Mouse (Mus musculus) stomach, postnatal 0 days (tissue): Measurements from ENCODE around the gene Cela1.

ENCODE experiments used
- CTCF ChIP-seq: IDR thresholded peaks from 2 replicates; pipeline ENCODE4 v1.5.1; 2016; ENCODE audit warnings: antibody characterized with exemption, low read depth, mild to moderate bottlenecking, moderate library complexity
- EP300 ChIP-seq: optimal IDR thresholded peaks from 2 replicates; pipeline ENCODE3; 2016; ENCODE audit warnings: antibody characterized with exemption

DNA sequence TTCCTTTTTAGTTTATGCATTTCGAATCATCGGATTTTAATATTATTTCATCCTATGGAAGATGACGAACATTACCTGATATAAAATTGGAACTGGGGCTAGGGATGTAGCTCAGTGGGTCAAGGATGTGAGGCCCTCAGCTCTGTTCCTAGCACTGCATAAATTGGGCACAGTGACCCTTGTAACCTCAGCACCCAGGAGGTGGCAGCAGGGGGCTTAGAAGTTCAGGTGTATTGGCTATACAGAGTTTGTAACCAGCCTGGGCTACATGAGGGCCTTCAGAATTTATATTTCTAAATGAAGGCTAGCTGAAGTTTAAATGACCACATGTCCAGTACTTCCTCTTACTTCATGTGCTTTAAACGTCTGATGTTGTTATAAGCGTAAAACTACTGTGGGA, 33.7 kb upstream of the Cela1 start:
- no peak for TF ChIP-seq CTCF
- TF ChIP-seq EP300: no peak
